18 mouse cellular contexts compared by ENCODE assay signal in the genomic region with DNA sequence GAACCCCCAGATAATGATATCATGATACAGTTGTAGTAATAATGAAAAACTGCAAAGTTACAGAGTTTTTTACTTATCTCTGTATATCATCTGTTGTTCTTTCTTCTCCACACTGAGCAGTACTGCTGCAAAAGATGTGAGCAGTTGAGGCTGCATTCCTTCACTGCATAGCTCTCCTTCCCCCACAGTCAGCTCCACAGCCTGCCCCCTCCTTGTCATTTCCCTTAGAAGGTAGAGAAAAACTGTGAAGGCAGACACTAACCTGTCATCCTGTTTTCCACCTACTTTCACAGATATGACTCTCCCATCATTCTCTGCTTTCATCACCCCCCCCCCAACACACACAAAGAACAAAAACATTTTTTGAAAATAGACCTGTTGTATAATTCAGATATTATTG.
DNase-seq lines count a peak whose midpoint lies in the region; TF ChIP-seq lines count a peak whose summit lies in the region.
"Had no signal": no experiment of that assay in that cellular context is flagged by ENCODE, and none has a peak within 500 bp of the region (broad histone marks: within the 10 kb centered on the region; RNA-seq: fewer than 3 reads in every experiment).

No protein-coding gene starts in this region.

- DNase-seq in layer of hippocampus, adult 2 months (ENCODE audit: low spot score in 2 of 2) = no peak
- no peak for DNase-seq in layer of hippocampus, adult 18-20 months (ENCODE audit: low spot score in 2 of 2)
- peak; percentile 41 to 47 for DNase-seq in left cerebral cortex, adult 9 months (ENCODE audit: low spot score in 2 of 2)
- no peak for DNase-seq in left cerebral cortex, postnatal 36 days (ENCODE audit: low spot score in 2 of 2)
- peak; percentile 61 for DNase-seq in right cerebral cortex, adult 18-20 months
- DNase-seq in right cerebral cortex, postnatal 10 days (ENCODE audit: low spot score in 2 of 2) = no peak
- DNase-seq: adrenal gland, adult 2 months; adrenal gland, postnatal 14 days; cerebellum, adult 18-20 months; cerebellum, adult 9-10 months; cerebellum, postnatal 14 days; gastrocnemius, adult 2 months; gastrocnemius, postnatal 14 days; heart, adult 11 months had no signal

- TF ChIP-seq CTCF in layer of hippocampus, adult 2 months (conservative IDR thresholded peaks at IDR 0.05) = no peak

- 0 out of 2 replicates have a peak overlapping the region, but pooled peaks have one; percentile 14 for H3K27ac ChIP-seq in layer of hippocampus, adult 2 months
- H3K27ac ChIP-seq: forebrain, embryonic 10.5 days; forebrain, embryonic 13.5 days; gastrocnemius, adult 2 months; hindbrain, embryonic 12.5 days; hindbrain, embryonic 15.5 days had no signal

- intact Hi-C loops in left cerebral cortex, postnatal 36 days (cut with DNase I) = no loop called here

- H3K4me3 ChIP-seq in layer of hippocampus, adult 2 months = no peak overlapping the region
- H3K4me3 ChIP-seq: forebrain, embryonic 10.5 days; forebrain, embryonic 13.5 days; gastrocnemius, adult 2 months; hindbrain, embryonic 12.5 days; hindbrain, embryonic 15.5 days had no signal

Comparison
In these comparisons a context has a peak if more than half of its experiments do, and no peak if none do; other contexts are left out.
1. DNase-seq: peak in left cerebral cortex, adult 9 months (2 of 2) and right cerebral cortex, adult 18-20 months (single experiment); none in layer of hippocampus, adult 2 months (0 of 2), layer of hippocampus, adult 18-20 months (0 of 2), left cerebral cortex, postnatal 36 days (0 of 2) and right cerebral cortex, postnatal 10 days (0 of 2).